11 mouse cellular contexts compared by ENCODE assay signal in the genomic region with DNA sequence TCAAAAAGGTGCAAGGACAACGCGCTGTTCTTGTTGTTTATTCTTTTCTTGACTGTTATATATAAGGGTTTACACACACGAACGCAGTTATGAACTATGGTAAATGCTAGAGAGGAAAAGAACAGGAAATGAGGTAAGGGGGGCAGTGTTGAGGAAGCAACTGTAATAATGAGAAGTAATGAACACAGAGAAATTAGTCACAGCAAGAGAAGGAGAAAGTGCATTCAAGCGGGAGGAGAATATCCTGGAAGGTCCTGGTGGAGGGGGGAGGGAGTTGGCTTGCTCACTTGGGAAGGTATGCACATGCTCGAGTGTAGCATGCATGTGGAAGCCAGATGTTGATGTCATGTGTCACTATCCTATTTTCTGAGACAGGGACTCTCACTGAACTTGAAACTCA. TPM values are rescaled to one million over a fixed set of nuclear protein-coding genes. Genes with fewer than 3 reads are reported as not detected.
DNase-seq lines count a peak whose midpoint lies in the region; ATAC-seq and TF ChIP-seq lines count a peak whose summit lies in the region.
"Had no signal": no experiment of that assay in that cellular context is flagged by ENCODE, and none has a peak within 500 bp of the region (broad histone marks: within the 10 kb centered on the region; RNA-seq: fewer than 3 reads in every experiment).

No protein-coding gene starts in this region.

- 13% methylated on average over 6 of the region's 6 CpGs for WGBS in spleen, adult 2 months
- WGBS in heart, embryonic 15.5 days, result 42% methylated on average over 6 of the region's 6 CpGs
- 36% methylated on average over 6 of the region's 6 CpGs for WGBS in stomach, embryonic 15.5 days

- TF ChIP-seq CTCF in spleen, adult 2 months (IDR thresholded peaks at IDR 0.05; ENCODE audit: extremely low read depth, insufficient read depth, insufficient read length, insufficient replicate concordance), result no peak

- H3K4me1 ChIP-seq in spleen, adult 2 months (ENCODE audit: control insufficient read depth, insufficient read depth, insufficient read length), result peaks cover 3% of the 10 kb centered on the region; the same call in 1 of the 2 replicates
- peaks cover 64% of the 10 kb centered on the region for H3K4me1 ChIP-seq in heart, embryonic 15.5 days (replicated peaks)
- peaks cover 20% of the 10 kb centered on the region for H3K4me1 ChIP-seq in stomach, embryonic 15.5 days

- no peak overlapping the region for H3K4me2 ChIP-seq in heart, embryonic 15.5 days
- no peak overlapping the region for H3K4me2 ChIP-seq in stomach, embryonic 15.5 days
- H3K4me2 ChIP-seq: liver, embryonic 11.5 days; neural tube, embryonic 12.5 days had no signal

- peak; percentile 92 for DNase-seq in heart, adult 11 months
- no peak for DNase-seq in heart, postnatal 36 days
- no peak for DNase-seq in spleen, adult 2 months (ENCODE audit: low read depth in 1 of 2, low spot score in 2 of 2)
- no peak for DNase-seq in spleen, postnatal 4 days (ENCODE audit: low spot score in 2 of 2)
- no peak for DNase-seq in urinary bladder, postnatal 14 days (ENCODE audit: low spot score)
- no peak for DNase-seq in ovary, adult 18-20 months (ENCODE audit: low spot score)

- H3K9me3 ChIP-seq in heart, embryonic 15.5 days (replicated peaks), result no peaks in the 10 kb centered on the region
- H3K9me3 ChIP-seq in stomach, embryonic 15.5 days, result no peaks in the 10 kb centered on the region
- H3K9me3 ChIP-seq: neural tube, embryonic 12.5 days had no signal

- peak overlapping the region; percentile 30; the same call in 1 of the 2 replicates for H3K27ac ChIP-seq in spleen, adult 2 months (ENCODE audit: insufficient read depth, low read length)
- H3K27ac ChIP-seq in heart, embryonic 15.5 days, result peak overlapping the region; percentile 57
- H3K27ac ChIP-seq in stomach, embryonic 15.5 days, result peak overlapping the region; percentile 45; the same call in 1 of the 2 replicates
- H3K27ac ChIP-seq: neural tube, embryonic 12.5 days had no signal

- intact Hi-C loops in heart, postnatal 36 days (cut with DNase I), result loop anchor here (2.0 kb wide), 2 partner anchors 40 to 42 kb away; a partner anchor contains a TSS

- H3K4me3 ChIP-seq in spleen, adult 2 months (ENCODE audit: extremely low read depth, insufficient read depth, insufficient read length), result no peak overlapping the region
- no peak overlapping the region for H3K4me3 ChIP-seq in heart, embryonic 15.5 days
- H3K4me3 ChIP-seq in stomach, embryonic 15.5 days (replicated peaks), result no peak overlapping the region
- H3K4me3 ChIP-seq: neural tube, embryonic 12.5 days had no signal

- no peaks in the 10 kb centered on the region for H3K36me3 ChIP-seq in spleen, adult 2 months (ENCODE audit: control insufficient read depth, insufficient read depth, low read length)
- no peaks in the 10 kb centered on the region for H3K36me3 ChIP-seq in heart, embryonic 15.5 days
- no peaks in the 10 kb centered on the region for H3K36me3 ChIP-seq in stomach, embryonic 15.5 days
- H3K36me3 ChIP-seq: neural tube, embryonic 12.5 days had no signal

- no peak for TF ChIP-seq POLR2A in spleen, adult 2 months (IDR thresholded peaks at IDR 0.05; ENCODE audit: low read depth, low read length)

- no peaks in the 10 kb centered on the region for H3K27me3 ChIP-seq in spleen, adult 2 months (ENCODE audit: control insufficient read depth, insufficient read depth, low read length)
- no peaks in the 10 kb centered on the region for H3K27me3 ChIP-seq in heart, embryonic 15.5 days
- no peaks in the 10 kb centered on the region for H3K27me3 ChIP-seq in stomach, embryonic 15.5 days (replicated peaks)
- H3K27me3 ChIP-seq: neural tube, embryonic 12.5 days had no signal

- ATAC-seq in heart, embryonic 15.5 days (replicated peaks; ENCODE audit: insufficient number of reproducible peaks, insufficient read depth, low FRiP score, low read depth), result 0 out of 2 replicates have a peak, but pooled peaks have one; percentile 5
- ATAC-seq in stomach, embryonic 15.5 days (ENCODE audit: insufficient read depth, low FRiP score, low read depth), result no peak
- ATAC-seq: intestine, postnatal 0 days had no signal

- no peak overlapping the region for H3K9ac ChIP-seq in heart, embryonic 15.5 days
- no peak overlapping the region for H3K9ac ChIP-seq in stomach, embryonic 15.5 days
- H3K9ac ChIP-seq: neural tube, embryonic 12.5 days had no signal

RNA-seq across cellular contexts. Expression of a gene that starts 39.9 kb away (rescaled TPM):
- total RNA-seq in heart, postnatal 36 days (2021), result 10 to 100 TPM; 43.2 to 46.4 TPM
- 94.8 and 130 TPM in 2 replicates for polyA plus RNA-seq in spleen, adult 2 months (2012; rRNA removed)
- 72.6 and 106 TPM in 2 replicates for polyA plus RNA-seq in heart, embryonic 15.5 days (2015; fragmentation: Nextera tagmentation; extraction: Ambion mirVana)
- polyA plus RNA-seq in stomach, embryonic 15.5 days (2015; fragmentation: Nextera tagmentation; extraction: Ambion mirVana), result 122 and 130 TPM in 2 replicates
